Mouse (Mus musculus) CD4-positive, CD25-positive, alpha-beta regulatory T cell, adult 2 months (primary cell): ENCODE measurements around the gene Cfap58.
A peak's percentile ranks its signal among the peaks of the same experiment; 100 is the strongest.

ENCODE experiments used
- DNase-seq: peaks from one replicate; pipeline ENCODE4 v3.0.0-alpha.2; 2012; ENCODE audit warnings: low read depth, low spot score

Gene Cfap58

DNA sequence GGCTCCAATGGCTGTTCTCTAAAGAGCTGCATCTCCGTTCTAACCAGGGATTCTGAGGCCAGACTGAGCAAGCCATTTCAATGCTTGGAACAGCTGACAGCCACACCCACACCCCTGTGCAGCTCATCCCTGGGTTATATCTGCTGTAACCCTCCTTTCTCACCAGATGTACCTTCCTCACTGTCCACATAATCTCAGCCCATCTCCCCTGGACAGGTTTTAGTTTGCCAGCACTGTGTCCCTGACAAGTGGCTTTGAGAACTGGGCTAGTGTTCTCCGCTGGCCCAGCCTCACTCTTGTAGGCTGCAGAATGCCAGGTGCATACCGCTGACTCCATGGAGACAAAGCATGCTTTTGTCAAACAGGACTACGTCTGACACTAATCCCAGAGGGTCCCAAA, 20.1 kb upstream of the Cfap58 start:
- DNase-seq, result no peak

DNA sequence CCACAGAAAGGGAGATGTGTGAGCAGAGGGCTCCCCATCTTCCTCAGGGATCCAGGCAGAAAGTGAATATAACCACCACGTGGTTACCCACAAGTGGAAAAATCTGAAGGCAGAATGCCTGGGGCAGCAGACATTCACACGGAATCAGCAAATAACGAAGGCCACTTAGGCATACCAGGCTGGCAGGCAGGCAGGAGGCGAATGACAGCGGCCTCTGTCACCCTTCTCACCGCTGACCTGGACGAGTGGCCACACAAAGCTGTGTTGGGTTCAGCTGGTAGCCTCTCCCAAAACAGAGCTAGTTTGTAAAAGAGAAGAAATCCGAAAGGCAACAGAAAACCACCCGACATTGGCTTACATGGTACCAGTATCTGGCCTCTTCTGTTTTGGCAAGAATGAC, 19.5 kb upstream of the Cfap58 start:
- peak; percentile 21 for DNase-seq

DNA sequence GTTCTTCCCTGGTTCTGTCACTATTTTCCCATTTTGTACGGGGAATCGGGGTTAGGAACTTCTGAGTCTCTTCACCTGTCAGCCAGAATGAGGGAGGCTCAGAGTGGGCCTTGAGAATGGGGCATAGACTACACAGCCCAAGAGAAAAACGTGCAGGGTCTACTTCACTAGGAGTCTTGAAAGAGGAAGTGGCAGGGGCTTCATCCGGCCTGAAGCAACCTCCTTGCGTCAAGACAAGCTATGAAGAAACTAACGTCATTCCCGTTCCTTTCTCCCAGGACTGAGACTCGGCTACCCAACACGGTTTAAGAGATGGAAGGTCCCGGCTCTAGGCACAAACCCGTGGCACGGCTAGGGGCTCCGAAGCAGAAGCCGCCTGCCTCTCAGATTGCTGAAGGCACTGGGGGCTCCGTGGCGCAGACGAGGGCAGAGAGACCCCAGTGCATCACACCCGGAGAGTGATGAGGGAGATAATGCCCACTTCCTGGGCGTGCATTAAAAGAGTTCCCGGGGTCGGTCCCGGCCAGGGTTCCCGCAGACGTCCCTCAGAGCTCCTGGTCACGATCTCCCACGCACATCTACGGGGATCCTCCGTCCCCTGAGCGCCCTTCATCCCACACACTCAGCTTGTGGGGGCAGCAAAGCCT, 18.9 kb upstream of the Cfap58 start:
- peak; percentile 62 for DNase-seq

DNA sequence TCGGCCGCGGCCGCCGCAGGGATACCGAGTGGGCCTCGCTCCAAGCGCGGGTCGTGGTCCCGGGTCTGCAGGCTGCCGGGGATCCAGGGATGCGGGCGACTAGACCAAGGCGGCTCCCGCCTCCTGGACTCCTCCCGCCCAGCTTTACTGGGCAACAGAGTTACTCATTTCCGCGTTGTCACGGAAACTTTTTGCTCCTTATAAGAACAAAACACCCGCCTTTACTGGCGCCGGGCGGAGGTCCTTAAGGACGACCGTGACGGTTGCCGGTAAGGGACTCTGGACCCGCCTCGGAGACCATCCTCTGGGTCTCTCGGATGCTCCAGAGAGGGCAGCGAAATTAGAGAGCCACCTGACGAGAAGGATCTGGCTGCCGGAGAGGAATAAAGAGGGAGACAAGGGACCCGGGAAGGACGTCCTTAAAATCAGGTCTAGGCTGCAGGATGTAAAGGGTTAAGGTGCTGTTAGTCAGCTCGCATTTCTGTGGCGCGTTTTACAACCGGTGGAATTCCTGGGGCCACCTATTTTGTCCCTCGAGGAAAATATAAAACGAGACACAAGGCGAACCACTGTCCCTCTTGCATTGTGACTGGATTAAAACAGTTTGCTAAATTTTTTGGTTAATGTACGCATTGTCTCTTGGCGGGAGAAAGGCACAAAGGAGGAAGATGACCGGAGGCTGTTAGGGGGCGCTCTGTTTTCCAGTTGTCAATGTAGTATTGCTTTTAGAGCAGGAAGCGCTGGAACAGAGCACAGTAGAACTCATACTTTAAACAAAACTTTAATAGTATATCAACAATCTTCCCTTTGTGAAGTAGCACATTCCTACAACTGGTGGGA, 18.1 kb upstream of the Cfap58 start, which contains the start of the genes Cfap43 and Itprip:
Gene Cfap43 (minus strand): TSS at position 162 of the 840 bp plus-strand sequence.
Gene Itprip (minus strand): TSS at position 174 of the 840 bp plus-strand sequence.
- peak; percentile 90 for DNase-seq

DNA sequence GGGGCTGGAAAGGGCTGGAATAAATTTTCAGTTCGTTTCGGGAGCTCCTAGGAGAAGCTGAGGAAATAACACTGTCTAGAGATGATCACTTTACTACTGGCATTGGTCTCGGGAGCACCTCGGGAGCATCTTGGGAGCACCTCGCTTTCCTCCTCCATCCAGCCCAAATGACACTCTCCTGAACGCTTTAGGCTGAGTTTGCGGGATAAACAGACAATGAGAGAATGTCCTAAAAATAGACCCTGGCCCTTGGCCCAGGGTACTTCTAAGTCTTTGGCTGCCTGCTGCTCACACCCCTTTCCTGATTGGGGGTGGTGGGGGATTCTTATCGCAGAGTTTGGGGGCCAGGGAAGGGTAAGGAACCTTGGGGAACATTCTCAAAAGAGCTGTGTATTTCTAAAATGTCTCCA, 17.5 kb upstream of the Cfap58 start:
- DNase-seq, result no peak

DNA sequence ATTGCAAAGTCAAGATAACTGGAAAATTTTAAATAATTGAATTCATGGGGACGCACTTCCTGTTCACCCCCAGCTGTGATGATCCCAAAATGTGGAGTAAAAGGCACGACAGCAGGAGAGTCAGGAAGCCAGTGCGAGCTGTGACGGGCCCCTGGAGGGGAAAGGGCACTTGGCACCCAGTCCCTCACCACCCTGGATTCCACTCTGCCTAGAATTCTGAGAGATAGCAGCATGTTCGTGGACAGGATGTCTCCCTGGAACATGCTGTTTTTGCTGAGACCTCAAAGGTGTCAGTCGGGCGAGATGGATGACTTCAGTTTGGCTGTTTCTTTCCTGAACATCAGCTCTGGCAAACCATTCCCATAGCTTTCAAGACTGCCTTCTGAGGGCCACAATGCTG, 11.7 kb upstream of the Cfap58 start:
- DNase-seq, result no peak

DNA sequence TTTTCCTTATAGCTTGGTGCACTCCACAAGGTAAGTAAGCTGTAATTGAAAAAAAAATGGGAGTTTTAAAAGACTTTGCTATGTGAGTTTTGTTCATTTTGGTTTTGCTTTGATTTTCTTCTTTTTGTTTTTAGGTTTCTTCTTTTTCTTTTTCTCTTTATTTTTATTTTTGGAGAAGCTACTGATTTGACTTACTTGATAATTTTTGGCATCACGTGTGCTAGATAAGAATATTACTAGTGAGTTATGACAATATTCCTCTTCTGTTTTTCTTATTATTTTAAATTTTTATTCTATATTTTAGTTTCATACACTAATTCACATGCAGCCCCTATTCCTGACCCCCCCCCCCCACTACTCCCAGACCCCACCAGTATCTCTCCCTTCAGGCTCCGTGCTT, 10.4 kb upstream of the Cfap58 start:
- no peak for DNase-seq

DNA sequence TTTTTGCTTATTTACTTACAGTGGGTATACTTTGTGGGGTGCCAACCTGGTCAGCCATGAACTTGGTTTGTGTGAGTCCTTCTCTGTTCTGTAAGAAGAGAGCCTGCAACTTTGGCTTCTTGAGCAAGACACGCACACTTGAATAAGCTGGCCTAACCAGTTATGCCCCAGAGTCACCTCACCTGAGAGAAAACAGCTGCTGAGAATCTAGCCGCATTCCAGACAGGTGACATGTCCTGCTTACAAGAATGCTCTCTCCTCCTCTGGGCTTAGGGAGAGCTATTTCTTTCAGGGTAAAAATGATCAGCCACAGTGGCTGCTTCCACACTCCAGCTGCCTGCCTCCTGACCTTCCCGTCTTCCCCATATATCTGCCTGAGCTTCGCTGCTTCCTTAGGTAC, 8.4 kb upstream of the Cfap58 start:
- DNase-seq, result no peak

DNA sequence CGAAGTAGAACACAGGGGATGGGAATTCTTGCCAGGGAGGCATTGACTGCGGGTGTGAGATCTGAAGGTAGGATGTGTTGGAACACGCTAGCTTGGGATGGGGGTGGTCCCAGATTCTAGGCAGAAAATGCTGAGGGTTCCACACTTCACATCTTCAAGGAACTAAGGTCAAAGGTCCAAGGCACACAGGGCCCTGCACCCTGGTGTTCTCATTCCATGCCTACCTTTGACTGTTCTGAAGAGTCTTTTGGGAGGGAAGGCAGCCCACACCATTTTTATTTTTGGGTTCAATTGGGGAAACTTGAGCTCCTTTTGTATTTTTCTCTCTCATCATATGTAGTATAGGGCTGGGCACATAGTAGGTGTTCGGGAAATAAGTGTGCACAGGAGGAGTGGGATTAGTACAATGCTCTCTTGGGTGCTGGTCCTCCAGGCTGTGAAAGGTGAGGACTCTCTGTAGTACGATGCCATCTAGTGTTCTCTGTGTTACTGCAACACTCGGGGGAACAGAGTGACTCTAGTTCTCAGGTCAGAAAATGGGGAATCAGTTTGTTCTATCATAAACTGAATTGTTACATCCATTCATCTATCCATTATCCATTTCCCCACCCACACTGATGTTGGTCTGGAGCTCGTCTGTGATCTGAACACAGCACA, 5.4 kb upstream of the Cfap58 start:
- DNase-seq, result peak; percentile 84

DNA sequence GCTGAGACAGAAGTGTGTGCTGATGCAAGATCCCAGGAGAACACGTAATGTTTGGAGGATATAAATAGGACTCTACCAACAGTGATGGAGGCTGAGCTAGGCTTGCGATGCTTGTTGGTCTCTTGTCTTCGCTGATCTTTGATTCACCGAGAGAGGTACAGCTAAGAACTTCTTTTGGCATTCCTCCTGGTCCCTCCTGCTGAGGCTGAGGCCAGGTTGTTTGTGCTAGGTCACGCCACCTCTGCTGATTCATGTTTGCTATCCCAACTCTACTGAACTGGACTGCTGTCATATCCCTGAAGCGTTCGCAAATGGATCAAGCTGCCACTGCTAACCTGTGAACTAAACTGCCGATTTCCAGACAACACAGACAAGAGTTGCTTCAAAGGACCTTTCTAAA, 3.3 kb upstream of the Cfap58 start:
- DNase-seq, result no peak

DNA sequence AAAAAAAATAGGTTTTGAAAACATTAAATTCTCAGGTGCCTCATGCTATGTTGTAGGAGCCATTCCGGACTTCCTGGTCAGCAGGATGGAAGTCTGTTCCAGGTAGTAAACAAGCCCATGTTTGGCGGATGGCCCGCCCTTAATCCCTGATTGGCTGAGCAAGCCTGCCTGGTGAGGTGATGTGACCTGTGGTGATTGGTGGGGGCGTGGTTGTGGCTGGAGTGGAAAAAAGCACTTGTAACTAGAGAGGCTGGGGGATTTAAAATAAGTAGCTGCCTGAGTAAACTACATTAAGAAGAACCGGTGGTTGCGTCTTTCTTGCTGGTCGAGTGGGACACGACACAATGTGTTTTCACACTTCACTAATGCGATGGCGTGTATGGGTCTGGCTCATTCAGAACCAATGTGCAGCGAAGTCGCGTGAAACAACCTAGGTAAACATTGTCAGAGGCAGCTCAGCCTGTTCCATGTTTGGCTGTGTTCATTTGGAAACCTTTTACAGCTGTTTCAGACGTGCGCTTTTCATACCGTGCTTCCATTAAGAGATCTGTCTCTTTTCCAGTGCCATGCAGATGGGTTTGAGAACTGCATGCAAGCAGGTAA, 2.7 kb upstream of the Cfap58 start:
- DNase-seq, result no peak

DNA sequence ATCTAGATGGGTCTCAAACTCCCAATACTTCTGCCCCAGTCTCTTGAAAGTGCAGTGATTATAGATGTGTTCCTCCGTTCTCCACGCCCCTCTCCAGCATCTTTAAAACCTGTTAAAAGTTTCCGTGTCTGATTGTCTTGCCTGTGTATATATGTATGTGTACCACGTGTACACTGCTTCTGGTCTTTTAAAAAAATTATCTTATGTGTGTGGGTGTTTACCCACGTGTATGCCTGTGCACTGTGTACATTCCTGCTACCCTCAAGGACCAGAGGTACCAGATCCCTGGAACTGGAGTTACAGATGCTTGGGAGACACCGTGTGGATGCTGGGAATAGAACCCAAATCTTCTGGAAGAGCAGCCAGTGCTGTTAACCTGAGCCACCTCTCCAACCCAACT, 1.9 kb upstream of the Cfap58 start:
- DNase-seq, result no peak

DNA sequence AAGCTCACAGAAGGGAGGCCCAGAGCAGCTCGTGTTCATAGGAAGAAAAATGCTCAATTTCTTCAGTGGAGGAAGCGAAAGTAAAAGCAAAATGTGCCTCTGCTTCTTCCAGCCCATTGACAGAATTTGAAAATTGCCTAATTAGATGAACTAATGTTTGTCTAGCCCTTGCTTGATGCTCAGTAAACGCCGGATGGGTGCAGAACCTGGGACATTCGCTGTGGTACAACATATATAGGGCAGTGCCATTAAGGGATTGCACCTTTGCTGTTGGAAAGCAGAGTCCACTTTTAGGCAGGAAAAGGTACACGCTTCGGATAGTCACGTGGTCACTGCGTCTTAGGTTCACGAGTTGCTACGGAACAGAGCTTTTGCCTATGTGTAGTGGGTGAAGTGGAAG, 985 bp upstream of the Cfap58 start:
- DNase-seq, result peak; percentile 16

DNA sequence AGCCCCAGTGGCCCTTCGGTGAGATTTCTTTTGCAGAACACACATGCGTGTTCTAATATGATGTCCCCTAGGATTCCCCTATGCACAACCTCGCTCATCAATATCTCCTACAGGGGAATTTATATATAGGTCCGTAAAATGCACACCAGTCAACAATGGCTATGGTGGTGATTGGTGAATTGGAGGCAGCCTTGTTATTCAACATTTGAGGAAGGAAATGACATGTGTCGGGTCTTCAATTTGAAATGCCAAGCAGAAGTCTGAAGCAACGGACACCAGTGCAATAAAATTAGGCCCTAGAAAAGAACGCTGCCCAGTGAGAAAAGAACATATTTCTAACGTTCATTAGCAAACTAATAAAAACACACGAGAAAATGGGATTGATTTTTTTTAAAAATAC, 537 bp upstream of the Cfap58 start:
- no peak for DNase-seq

DNA sequence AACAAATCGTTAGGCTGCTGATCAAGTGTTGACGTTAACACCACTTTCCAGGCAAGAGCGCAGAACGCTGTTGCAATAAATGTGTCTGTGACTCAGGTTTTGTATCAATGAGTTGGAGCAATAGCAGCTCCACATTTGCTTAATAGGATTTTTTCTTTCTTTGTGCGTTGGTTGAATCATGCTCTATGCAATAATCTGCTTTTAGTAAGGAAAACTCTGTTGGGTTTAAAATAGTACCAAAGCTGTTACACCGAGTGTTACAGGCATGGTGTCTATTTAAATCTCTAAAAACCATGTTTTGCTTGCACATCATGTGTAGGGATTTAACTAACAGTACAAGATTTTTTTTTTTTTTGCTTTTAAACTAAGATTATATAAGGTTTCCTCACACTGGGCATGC, 1.9 kb downstream of the Cfap58 start:
- no peak for DNase-seq

DNA sequence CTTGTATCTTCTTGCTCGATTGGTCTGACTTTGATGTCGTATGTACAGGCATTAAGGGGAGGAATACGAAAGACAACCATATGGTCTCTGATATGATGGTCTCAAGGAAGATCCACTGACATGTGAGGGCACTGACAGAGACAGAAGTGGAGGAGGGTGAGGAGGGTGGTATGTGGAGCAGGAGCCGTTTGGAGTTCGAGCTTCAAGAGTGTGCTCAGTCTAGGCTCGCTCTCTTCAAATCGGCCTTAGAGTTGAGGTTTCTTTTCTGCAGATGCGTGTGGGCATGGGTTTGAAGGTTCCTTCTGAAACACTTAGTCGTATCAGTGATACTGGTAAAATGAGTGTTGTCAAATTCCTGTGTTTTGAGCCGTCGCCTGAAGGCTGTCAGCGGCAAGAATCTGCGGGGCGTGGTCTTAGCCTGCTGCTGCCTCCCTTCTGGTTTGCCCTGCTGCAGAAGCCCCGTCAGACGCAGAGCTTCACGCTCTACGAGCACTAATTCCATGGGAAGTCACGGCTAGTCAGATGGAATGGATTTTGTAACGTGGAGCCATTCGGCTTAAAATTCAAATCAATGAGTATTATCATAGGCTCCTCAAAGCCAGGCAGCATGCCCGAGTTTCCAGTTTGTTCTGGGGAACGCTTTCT, 9.5 kb downstream of the Cfap58 start:
- no peak for DNase-seq

DNA sequence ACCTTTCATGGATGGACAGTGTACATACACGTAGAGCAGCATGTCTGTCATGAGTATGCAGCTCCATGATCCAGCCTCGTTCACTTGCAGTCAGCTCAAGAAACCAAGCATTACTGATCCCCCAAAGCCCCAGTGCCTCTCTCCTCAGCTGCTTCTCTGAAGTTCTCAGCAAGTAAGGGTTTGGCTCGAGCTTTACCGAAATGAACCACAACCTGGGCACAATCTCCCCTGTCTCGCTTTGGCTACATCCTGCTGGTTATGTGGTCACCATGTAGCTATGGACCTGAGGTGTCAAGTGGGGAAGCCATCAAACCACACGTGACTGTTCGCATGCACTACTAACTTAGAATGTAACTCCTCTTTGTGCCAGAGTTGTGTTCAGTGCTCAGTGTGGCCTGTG, 13.5 kb downstream of the Cfap58 start:
- no peak for DNase-seq

DNA sequence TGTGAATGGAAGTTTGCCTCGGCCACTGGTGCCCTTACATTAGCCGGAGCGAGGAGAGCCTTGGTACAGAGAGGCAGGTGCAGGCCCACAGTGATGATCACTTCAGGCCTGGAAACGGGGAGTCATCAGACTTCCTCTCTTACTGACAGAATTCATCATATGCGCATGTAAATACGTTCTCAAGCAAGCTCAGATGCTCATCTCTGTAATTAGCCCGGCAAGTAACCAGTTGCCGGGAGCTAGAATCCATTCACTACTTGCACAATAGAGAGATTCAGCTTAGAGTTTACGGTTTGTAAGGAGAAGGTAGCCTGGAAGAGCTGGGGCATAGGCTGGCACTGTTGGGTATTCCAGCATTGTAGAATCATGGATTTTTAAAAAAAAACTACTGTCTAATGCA, 15.7 kb downstream of the Cfap58 start:
- DNase-seq, result no peak

DNA sequence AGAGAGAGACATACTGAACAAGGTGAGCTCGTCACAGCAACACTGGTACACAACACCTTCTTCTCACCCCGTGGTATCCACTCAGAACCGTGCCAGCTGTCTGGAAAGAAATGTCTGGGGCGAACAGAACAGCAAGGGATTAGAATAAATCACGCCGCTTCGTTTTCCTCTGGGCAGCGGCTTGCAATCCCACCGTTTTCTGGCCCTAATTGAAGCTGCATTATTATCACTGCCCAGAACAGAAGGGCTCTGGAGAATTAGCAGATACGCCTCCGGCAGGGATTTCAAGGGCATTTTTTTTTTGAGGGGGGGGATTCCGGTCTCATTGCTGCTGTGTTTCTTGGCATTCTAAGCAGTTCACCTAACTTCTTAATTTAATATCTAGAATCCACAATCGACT, 20.7 kb downstream of the Cfap58 start:
- DNase-seq, result no peak

DNA sequence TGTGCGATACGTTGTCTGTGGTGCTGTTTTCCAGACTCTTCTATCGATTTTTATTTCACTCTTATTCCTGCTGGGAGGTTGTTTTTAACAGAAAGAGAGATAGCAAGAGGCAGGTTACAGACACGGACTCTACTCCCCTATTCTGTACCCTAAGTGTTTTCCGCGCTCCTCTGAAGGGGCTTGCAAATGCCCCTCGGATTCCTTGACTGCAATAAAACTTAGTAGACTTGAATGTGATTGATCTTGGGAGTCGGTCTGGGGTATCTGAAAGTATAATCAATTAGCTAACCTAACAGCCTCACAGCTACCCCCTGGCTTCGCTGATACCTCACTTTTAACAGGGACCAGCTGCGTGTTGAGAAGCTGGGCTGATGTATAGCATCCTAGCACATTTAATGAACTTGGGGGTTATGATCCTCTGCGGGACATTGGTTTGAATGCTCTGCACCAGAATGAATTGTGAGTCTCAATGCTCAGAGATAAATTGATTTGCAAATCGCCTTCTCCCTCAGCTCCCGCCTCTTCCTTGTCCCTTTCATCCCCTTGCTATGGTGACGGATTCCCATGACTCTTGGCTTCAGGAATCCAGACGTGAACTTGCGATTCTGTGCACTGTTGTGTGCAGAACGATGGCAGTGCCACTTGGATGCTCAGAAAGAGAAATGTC, 31.7 kb downstream of the Cfap58 start:
- no peak for DNase-seq

DNA sequence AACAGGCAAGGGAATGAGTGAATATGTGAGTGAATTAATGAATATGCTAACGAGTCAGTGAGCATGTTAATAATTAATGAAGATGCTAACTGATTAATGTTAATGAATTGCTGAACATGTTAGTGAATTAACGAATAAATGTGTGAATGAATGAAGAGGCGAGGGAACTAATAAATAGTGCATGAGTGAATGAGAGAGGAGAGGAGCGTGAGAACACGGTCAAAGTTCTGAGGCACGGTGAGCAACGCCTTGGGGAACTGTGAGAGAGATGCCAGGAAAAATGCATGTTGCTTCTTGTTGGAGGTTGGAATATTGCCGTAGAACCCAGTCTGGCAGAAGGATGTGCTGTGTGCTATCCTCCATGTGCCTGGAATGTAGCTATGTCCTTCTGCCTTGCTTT, 33.6 kb downstream of the Cfap58 start:
- no peak for DNase-seq
